Mouse (Mus musculus) adipocyte (in vitro differentiated cells): ENCODE data around the gene Tigd3.

ENCODE experiments used
- DNase-seq: peaks from one replicate; pipeline ENCODE4 v3.0.0-alpha.2; 2016; ENCODE audit warnings: low spot score

Gene Tigd3

GRCm38 (mm10) chr19:5922119-5922942 is 28.4 kb upstream of the Tigd3 start:
- no peak for DNase-seq

DNA sequence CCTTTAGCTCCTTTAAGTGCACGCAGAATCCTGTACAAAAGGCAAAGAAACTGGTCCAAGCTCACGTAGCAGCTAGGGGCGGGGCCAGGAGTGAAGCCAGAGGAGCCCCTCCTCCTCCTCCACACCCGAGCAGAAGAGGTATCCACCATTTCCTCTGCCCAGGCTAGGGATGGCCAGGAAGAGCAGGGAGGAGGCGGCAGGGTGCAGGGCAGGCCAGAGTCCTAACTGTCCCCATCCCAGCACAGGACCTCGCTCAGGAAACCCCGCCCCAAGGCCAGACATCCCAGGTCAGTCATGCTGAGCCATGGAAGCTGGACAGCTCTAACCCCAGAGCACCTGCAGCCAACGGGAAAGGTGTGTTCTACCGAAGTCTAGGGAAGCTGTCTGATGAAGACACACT is 27.8 kb upstream of the Tigd3 start:
- DNase-seq: no peak

DNA sequence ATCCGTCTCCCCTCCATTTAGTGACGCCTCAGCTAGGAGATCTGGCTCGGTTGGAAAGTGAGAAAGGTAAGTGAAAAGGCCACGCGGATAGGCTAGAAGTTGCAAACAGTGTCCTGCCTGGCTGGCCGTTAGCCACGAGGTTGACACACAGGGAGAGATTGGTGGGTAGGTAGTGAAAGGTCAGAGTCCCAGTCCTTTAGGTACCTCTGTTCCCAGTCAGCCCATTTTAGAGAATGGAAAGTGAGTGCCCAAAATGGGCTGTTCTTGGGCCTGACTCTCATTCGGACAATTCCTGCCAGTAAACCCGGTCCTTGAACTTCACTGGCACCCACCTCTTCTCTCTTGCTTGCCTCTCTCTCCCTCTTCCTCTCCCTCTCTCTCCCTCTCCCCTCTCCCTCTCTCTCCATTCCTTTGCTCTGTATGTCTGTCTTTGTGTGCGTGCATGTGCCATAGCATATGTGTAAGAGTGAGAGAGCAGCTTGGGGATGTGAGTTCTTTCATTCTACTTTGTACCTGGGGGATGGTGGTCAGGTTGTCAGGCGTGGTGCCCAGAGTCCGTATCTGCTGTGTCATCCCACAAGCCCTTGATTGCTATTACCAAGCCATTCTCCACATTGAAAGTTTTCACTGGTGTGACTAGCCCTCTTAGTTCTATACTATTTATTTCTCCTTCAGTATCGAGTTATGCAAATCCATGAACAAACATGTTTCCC is 19.2 kb upstream of the Tigd3 start, which contains the start of gene Dpf2:
Gene Dpf2 (minus strand): TSS at position 4 of the 713 bp plus-strand sequence.
- DNase-seq: no peak

GRCm38 (mm10) chr19:5912103-5913006 is 18.4 kb upstream of the Tigd3 start:
- peak; percentile 100 for DNase-seq

GRCm38 (mm10) chr19:5911430-5912102 is 17.6 kb upstream of the Tigd3 start:
- DNase-seq: peak; percentile 50

GRCm38 (mm10) chr19:5910221-5910620 is 16.3 kb upstream of the Tigd3 start:
- DNase-seq: no peak

- no peak for DNase-seq
These were observed 13.3 kb upstream of the Tigd3 start for GRCm38 (mm10) chr19:5907275-5907674.

- no peak for DNase-seq
These were observed 507 bp downstream of the Tigd3 start for GRCm38 (mm10) chr19:5893282-5894001.

- DNase-seq: no peak
These were observed 1.2 kb downstream of the Tigd3 start for GRCm38 (mm10) chr19:5892735-5893134.

- no peak for DNase-seq
These were observed 1.7 kb downstream of the Tigd3 start for GRCm38 (mm10) chr19:5892262-5892661.

DNA sequence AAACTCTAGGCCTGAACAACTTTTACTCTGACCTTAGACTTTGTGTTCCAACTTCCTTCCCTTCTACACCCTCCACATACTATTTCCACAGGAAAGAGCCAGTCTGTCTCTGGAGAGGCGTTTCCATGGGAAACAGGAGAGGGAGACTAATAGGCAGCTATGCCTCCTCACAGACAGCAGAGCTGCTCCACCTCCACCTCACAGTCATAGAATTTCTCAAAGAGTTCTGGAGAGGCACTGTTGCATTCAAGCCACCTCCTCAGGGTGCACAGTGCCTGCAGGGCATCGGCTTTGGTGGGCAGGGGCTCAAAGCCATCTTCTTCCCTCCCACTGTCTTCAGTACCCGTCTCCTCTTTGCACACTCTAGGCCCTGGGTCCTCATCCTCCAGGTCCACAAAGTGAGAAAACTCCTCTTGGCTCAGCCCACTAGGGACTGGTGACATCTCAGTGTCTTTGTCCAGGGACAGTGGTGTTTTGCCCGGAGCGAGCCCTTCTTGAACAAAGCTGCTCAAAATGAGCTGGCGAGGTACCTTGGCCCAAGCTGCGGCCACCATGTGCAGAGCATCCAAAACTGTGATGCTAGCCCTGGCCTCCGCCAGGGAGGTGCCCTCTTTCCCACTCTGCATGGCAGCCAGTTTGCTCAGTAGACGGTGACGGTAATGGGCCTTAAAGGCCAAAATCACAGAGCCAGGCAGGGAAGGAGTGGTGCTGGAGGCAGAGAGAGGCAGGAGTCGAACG is 2.3 kb downstream of the Tigd3 start:
- DNase-seq: no peak

DNA sequence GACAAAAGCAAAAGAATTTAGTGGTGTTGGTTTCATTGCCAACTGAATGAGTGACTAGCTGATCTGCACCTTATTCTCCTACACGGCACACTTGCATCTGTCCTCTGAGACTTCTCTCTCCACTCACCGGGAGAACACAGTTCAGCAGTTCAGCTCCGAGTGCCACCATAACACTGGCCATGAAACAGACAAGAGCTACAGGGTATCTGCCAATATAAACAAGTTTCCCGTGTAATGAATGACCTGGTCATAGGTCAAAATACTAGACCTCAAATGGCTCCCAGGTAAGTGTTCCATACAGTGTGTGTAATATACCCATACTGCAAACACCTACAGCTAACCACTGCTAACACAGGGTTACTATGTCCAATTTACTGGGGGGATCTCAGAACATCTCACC is 4.7 kb downstream of the Tigd3 start:
- no peak for DNase-seq

- DNase-seq: no peak
These were observed 6.6 kb downstream of the Tigd3 start for GRCm38 (mm10) chr19:5887234-5887815.

GRCm38 (mm10) chr19:5885838-5886237 is 8.1 kb downstream of the Tigd3 start:
- no peak for DNase-seq

GRCm38 (mm10) chr19:5883935-5884334 is 10.0 kb downstream of the Tigd3 start:
- no peak for DNase-seq

DNA sequence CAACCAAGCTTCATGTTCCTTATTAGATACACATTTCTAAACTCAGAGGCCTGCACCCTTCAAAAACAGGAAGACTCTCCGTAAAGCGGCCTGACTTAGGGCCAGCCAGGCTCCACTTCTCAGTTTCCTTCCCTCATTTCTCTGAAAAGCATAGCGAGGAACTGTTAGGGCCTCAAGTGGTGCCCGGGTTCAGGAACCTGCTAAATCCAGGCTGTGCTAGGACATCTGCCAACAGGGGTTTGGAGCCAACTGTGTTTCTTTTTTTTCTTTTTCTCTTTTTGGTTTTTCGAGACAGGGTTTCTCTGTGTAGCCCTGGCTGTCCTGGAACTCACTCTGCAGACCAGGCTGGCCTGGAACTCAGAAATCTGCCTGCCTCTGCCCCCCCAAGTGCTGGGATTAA is 11.9 kb downstream of the Tigd3 start:
- peak; percentile 82 for DNase-seq

DNA sequence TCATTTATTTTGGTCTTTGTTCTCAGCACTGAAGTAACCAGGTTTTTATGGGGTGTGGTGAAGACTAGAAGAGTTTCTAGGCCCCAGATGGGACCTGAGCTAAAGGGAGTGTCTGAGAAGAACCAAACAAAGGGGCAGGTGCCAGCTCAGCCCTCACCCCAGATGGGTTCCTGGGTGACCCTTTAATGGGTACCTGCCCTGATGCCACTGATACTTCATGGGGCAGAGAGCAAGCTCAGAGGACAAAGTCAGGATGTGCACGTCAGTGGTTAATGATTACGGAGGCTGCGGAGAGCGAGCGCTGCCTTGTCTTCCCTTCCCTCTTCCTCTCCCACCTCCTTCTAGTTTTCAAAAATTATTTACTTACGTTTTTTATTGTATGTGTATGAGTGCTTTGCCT is 12.8 kb downstream of the Tigd3 start:
- no peak for DNase-seq

DNA sequence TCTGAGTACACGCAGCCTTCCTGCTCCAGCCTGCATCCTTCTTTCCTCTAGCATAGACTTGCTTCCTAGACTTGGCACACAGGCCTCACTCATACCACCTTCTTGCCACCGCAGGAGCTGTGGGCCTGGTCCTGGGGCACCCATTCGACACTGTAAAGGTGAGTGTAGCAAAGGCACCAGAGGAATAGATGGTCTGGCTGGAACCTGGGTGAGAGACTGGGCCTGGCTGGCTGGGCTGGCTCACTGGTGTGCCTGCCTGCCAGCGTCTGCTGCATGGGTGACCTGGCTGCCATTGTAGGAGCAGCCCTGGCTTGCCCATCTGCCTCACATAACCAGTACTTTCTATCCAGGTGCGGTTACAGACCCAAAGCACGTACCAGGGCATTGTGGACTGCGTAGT is 14.2 kb downstream of the Tigd3 start:
- DNase-seq: no peak

- DNase-seq: no peak
These were observed 15.0 kb downstream of the Tigd3 start for GRCm38 (mm10) chr19:5878916-5879315.

GRCm38 (mm10) chr19:5878362-5878722 is 15.6 kb downstream of the Tigd3 start:
- peak; percentile 87 for DNase-seq
